Mouse (Mus musculus) thymus, postnatal 4 days (tissue): Measurements from ENCODE around the gene Srcap.
"Not testable (repeated sequence)": the region's sequence is repeated elsewhere in the genome, so short reads cannot be mapped to it uniquely, and the experiment has no call there.

Experiments
- DNase-seq: peaks from one replicate; pipeline ENCODE4 v3.0.0; 2021

Srcap gene

GRCm38 (mm10) chr7:127491846-127492245 is 19.9 kb upstream of the Srcap start:
- no peak for DNase-seq

- no peak for DNase-seq
Observed at GRCm38 (mm10) chr7:127494648-127495047, 17.1 kb upstream of the Srcap start.

GRCm38 (mm10) chr7:127497382-127497781 is 14.4 kb upstream of the Srcap start:
- no peak for DNase-seq

- peak; percentile 77 for DNase-seq
Observed at GRCm38 (mm10) chr7:127498407-127498806, 13.4 kb upstream of the Srcap start.

GRCm38 (mm10) chr7:127508291-127508690 is 3.5 kb upstream of the Srcap start:
- DNase-seq: no peak

GRCm38 (mm10) chr7:127509830-127510229 is 2.0 kb upstream of the Srcap start:
- DNase-seq: not testable (repeated sequence)

- DNase-seq: no peak
Observed at GRCm38 (mm10) chr7:127511241-127511640, 542 bp upstream of the Srcap start.

GRCm38 (mm10) chr7:127512231-127513015 is 640 bp downstream of the Srcap start:
- DNase-seq: peak; percentile 99

GRCm38 (mm10) chr7:127513016-127513390 is 1.2 kb downstream of the Srcap start:
- peak; percentile 42 for DNase-seq

DNA sequence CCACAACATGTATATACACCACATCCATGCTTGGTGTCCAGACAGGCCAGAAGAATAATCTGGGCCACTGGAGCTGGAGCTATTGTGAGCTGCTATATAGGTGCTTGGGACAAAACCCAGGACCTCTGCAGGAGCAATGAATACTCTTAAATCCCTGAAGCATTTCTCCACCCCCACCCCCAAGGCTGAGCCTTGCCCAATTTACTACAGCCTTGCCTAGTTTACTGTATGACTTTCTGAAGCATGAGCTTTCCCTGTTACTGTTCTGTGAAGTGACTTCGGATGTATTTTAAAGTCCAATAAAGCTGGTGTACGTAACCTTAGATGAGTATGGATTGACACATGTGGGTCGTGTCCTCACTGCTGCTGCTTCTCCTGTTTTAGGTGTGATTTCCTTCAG is 2.0 kb downstream of the Srcap start:
- DNase-seq: no peak

- no peak for DNase-seq
Observed at GRCm38 (mm10) chr7:127515846-127516245, 4.1 kb downstream of the Srcap start.

- no peak for DNase-seq
Observed at GRCm38 (mm10) chr7:127516344-127516743, 4.6 kb downstream of the Srcap start.

GRCm38 (mm10) chr7:127519284-127519683 is 7.5 kb downstream of the Srcap start, which contains the start of gene Gm42715:
Gm42715 (plus strand) TSS chr7:127519584.
- no peak for DNase-seq

DNA sequence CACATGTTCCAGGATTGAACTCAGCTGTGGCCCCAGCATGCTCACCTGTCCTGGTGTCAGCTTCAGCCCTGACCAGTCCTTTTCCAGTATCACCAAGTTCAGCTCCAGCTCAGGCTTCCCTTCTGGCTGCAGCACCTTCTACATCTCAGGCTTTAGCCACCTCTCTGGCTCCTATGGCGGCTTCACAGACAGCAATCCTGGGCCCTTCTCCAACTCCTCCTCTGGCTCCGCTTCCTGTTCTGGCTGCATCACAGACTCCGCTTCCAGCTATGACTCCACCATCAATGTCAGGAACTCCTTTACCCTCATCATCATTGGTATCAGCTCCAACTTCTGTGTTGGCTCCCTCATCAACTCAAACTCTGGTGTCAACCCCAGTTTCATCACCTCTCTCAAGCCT is 29.9 kb downstream of the Srcap start:
- DNase-seq: no peak

DNA sequence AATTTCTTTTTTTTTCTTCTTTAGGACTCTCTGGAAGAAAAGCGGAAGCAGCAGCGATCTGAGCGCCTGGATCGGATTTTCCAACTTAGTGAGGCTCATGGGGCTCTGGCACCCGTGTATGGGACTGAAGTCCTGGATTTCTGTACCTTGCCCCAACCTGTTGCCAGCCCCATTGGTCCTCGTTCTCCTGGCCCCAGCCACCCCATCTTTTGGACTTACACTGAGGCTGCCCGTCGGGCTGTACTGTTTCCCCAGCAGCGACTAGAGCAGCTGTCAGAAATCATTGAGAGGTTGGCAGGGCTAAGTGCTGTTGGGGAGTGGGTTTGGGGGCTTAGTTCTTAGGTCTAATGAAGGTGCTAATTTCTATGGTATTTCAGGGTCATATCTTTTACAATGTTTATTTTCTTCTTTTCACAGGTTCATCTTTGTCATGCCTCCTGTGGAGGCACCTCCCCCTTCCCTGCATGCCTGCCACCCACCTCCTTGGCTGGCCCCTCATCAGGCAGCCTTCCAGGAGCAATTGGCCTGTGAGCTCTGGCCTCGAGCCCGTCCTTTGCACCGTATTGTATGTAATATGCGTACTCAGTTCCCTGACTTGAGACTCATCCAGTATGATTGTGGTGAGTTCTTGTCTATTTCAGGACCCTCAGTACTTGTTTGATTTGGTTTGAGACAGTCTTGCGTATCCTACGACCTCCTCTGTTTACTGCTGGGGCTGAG is 37.5 kb downstream of the Srcap start:
- DNase-seq: no peak

GRCm38 (mm10) chr7:127551558-127551957 is 39.8 kb downstream of the Srcap start:
- no peak for DNase-seq

DNA sequence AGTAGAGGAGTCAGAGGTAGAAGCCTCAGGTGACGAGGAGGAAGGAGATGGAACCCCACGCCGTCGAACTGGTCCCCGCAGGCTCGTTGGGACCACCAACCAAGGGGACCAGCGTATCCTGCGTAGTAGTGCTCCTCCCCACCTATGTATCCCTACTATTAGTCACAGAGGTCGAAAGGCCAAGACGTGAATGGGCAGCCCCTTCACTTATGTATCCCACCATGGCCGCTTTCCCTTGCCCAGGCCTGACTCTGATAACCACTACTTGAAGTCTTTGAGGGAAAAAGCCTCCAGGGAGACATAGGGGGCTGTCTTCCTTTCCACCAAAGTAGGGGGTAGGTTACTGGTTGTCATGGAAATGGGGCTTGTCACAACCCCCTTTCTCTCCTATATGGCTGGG is 48.8 kb downstream of the Srcap start:
- no peak for DNase-seq

- no peak for DNase-seq
Observed at GRCm38 (mm10) chr7:127561340-127561858, 49.6 kb downstream of the Srcap start, which contains the start of gene Tmem265. Tmem265 (plus strand) TSS chr7:127561390.

GRCm38 (mm10) chr7:127564381-127565150 is 52.8 kb downstream of the Srcap start:
- DNase-seq: no peak

DNA sequence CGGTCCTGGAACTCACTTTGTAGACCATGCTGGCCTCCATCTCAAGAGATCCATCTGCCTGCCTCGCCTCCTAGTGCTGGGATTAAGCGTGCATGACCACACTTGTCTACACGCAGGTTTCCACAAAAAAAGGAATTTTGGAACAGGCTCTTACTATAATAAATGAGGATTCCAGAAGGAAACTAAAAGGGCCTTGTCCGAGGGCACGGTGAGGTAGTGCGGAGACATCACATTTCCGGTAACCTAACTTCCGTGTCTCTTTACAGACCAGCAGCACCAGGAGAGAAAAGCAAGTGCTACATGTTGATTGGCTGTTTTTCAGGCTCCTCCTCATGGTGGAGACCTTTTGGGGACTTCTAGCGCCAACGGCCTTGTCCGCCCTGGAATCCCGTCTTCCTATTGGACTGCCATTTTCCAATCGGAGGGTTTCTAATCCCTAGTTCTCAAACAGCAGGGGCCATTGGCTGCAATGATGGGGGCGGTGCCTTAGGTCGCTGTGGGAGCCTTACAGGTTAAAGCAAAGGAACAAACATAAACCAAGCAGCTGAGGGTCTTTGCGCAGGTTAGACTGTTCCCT is 61.2 kb downstream of the Srcap start, which contains the start of gene Phkg2:
Gene Phkg2, plus strand, starts transcription at position 446 of the 577 bp plus-strand sequence.
- peak; percentile 84 for DNase-seq

DNA sequence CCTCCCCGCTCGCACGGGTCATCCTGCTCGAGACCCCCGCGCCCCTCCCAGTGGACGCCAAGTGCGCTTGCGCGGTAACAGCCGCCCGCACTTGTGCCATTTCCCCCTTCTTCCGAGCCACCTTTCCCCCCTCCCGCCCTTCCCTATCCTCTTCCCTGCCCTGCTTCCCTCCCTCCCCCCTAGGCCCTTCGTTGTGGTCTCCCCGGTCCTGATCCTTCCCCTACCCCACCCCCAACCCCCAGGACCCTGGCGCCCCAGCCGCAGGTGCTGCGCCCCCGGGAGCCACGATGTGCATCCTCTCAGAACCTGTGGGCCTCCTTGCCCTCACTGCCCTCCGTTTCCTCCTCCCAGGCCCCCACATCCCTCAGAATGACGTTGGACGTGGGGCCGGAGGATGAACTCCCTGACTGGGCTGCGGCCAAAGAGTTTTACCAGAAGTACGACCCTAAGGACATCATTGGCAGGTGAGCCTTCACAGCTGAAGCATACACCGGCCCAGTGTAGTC is 61.8 kb downstream of the Srcap start:
- no peak for DNase-seq

GRCm38 (mm10) chr7:127574115-127574514 is 62.3 kb downstream of the Srcap start:
- peak; percentile 15 for DNase-seq
